Mouse (Mus musculus): ENCODE results near the gene Rbm4b.
"Not testable (repeated sequence)": the region's sequence is repeated elsewhere in the genome, so short reads cannot be mapped to it uniquely, and the experiment has no call there.

Rbm4b gene

DNA sequence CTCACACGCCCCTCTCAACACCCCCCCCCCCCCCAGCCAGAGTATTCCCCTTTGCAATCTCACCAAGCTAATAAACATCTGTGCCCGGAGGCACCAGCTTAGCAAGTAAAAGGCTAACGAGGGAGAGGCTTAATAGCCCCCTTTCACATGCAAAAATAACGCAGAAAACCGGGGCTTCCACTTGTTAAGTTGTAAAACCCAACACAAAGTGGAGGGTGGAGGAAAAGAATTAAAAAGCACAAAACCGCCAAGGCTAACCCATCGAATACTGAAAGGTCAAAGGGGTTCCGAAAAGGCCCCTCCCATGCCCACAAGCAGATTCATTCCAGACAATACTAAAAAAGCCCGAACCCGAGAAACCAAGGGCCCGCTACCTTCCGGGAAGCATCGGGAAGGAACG lies 54.0 kb downstream of the Rbm4b start:
- DNase-seq (ENCODE audit: low spot score in 2 of 2): no peak

DNA sequence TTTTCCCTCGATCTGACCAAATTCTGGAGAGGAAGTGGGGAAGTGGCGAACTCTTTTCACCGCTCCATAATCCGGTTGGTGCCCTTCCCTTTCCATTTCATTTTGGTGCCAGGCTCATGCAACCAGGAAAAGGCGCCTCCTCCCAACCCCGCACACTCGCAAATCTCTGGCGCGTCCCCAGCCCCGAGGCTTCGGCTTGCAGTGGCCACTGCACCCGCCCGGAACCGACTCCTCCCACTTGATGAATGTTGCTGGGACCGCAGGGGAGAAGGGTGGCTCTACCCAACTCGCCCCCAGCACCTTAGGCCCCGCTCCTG lies 54.4 kb downstream of the Rbm4b start:
- no peak for DNase-seq (ENCODE audit: low spot score in 2 of 2)

DNA sequence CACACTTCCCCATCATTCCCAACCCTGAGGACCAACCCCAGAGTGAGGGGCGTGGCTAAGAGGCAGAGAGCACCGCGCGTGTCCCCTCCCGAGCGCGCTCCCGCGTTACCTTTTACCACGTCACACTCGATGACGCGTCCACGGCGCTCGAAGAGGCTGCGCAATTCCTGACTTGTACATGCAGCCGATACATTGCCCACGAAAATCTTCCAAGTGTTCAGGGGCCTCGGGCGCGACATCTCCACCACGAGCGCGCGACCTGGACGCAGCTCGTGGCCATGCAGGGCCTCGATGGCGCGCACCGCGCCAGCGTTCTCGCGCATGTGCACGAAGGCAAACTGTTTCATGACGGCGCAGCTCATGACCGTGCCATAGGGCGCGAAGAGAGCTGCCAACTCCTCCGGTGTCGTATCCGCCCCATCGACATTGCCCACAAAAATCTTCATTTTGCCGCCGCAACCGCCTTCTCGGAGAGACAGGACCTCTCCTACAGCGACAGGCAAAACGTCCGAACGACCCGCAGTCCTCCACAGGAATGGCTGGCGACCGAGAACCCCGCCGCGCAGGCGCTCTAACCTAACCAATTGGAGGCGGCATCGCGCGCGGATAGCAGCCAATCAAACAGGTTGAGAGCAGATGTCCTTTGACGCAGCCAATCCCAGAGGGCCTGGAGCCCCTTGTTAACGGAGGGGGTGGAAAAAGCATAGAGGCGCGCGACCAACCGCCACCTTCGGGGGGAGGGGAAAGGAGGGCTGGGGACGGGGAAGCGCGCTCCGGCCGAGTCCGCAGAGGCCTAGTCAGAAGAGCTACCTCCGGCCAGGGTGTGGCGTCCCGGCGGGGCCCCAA lies 55.0 kb downstream of the Rbm4b start, which contains the start of the genes Gm21992 and Rbm14:
Gene Gm21992 (minus strand): TSS at position 550 of the 846 bp plus-strand sequence.
Gene Rbm14 (minus strand): TSS at position 572 of the 846 bp plus-strand sequence.
- peak; percentile 96 to 97 for DNase-seq (ENCODE audit: low spot score in 2 of 2)

DNA sequence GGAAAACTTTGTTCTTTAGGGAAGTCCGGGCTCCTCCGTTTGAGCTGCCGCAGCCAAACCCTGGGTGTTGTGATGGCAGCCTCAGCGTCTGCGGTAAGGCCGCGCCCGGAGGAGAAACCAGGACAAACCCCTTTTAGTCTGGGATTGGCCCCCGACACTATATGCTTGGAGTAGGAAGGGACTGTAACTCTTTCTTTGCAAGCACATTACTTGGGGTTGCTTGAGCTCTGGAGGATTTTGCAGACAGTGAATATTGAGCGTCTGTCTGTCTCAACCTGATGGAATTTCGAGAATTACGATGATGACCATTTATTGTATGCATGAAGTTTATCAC lies 55.6 kb downstream of the Rbm4b start:
- no peak for DNase-seq (ENCODE audit: low spot score in 2 of 2)

DNA sequence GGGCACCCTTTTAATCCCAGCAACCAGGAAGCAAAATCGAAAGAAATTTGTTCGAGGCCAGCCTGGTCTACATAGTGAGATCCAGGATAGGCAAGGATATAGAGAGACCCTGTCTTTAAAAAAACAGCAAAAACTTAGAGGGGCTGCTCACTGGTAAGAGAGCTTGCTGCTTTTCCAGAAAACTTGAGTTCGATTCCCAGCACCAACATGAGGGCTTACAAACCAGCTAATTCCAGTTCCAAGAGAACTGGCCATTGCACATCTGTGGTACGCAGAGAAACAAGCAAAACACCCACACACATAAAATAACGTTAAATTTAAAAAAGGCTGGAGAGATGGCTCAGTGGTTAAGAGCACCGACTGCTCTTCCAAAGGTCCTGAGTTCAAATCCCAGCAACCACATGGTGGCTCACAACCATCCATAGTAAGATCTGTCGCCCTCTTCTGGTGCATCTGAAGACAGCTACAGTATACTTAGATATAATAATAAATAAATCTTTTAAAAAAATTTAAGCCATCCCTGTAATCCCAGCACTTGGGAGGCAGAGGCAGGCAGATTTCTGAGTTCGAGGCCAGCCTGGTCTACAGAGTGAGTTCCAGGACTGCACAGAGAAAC lies 56.1 kb downstream of the Rbm4b start:
- not testable (repeated sequence) for DNase-seq (ENCODE audit: low spot score in 2 of 2)

DNA sequence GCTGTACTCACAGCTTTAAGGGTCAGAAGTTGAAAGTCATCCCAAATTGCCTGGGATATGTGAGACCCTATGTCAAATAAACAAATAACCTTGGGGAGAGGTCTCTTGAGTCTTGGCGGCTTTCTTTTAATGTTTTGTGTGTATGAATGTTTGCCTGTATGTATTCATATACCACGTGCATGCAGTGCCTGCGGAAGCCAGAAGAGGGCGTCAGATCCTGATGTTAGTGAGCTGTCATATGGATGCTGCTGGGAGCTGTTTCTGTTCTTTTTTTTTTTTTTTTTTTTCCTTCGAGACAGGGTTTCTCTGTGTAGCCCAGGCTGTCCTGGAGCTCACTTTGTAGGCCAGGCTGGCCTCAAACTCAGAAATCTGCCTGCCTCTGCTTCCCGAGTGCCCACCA lies 56.7 kb downstream of the Rbm4b start:
- DNase-seq (ENCODE audit: low spot score in 2 of 2): peak in 1 of 2 experiments; percentile 40
